Mouse (Mus musculus) layer of hippocampus, adult 2 months (tissue): ENCODE results near the gene Sspo. TPM values are rescaled to one million over a fixed set of nuclear protein-coding genes. Genes with fewer than 3 reads are reported as not detected.

Experiments
- DNase-seq, 2 experiments: peaks; one replicate each; pipeline ENCODE4 v3.0.0; 2022; ENCODE audit warnings: low spot score in 2 of 2
- H3K27ac ChIP-seq: fragments of 200-600 bp; 2 replicates; pipeline ENCODE4 v1.8.1; 2022
- H3K4me3 ChIP-seq: fragments of 200-600 bp; 2 replicates; pipeline ENCODE4 v1.8.1; 2022; ENCODE audit warnings: mild to moderate bottlenecking
- CTCF ChIP-seq: fragments of 200-600 bp; conservative IDR thresholded peaks from 2 replicates; pipeline ENCODE4 v1.8.1; 2022; ENCODE audit warnings: antibody characterized with exemption, mild to moderate bottlenecking, moderate library complexity
- total RNA-seq, 2 experiments: library from RNA; stranded (reverse); gene quantifications; 2 replicates each; pipeline ENCODE4 v1.2.3; 2021

Gene Sspo
- total RNA-seq, 2 experiments from 2014 or later = 0.92 to 1.5 TPM

DNA sequence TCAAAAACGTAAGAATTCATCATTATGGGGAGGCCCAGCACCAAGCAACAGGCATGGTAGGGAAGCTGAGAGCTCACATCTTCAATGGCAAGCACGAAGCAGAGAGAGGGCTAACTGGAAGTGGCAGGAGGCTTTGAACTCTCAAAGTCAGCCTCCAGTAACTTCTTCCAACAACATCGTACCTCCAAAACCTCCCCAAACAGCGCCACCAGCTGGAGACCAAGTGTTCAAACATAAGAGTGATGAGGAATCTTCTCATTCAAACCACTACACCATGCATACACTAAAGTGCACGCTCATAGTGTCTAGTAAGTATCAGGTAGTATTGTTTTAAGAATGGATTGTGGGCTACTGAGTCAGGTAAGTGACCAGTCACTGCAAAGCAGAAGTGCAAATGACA is 24.0 kb upstream of the Sspo start:
- peak; percentile 35 for TF ChIP-seq CTCF
- no peak for DNase-seq
- Histone ChIP-seq H3K27ac (no peak overlapping the region), H3K4me3 (no peak overlapping the region)

DNA sequence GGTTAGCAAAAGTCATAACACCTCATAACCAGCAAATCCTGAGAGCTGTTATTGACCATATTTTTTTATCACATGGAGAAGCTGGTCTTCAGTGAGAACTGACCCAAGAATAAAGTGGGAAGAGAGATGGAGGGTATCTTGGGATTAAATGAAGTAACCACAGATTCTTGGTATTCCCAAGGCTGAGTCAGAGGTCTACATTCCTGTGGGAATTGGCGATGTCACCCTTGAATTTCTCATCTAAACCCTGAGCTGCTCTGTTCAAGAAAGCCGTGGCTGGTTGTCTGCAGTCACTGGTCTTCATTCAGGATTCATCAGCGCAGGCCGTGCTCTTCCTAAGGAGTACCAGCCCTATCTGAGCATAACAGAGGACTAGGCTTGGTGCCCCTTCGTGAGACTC is 21.1 kb upstream of the Sspo start:
- Histone ChIP-seq H3K27ac (no peak overlapping the region), H3K4me3 (no peak overlapping the region)
- no peak for DNase-seq
- no peak for TF ChIP-seq CTCF

DNA sequence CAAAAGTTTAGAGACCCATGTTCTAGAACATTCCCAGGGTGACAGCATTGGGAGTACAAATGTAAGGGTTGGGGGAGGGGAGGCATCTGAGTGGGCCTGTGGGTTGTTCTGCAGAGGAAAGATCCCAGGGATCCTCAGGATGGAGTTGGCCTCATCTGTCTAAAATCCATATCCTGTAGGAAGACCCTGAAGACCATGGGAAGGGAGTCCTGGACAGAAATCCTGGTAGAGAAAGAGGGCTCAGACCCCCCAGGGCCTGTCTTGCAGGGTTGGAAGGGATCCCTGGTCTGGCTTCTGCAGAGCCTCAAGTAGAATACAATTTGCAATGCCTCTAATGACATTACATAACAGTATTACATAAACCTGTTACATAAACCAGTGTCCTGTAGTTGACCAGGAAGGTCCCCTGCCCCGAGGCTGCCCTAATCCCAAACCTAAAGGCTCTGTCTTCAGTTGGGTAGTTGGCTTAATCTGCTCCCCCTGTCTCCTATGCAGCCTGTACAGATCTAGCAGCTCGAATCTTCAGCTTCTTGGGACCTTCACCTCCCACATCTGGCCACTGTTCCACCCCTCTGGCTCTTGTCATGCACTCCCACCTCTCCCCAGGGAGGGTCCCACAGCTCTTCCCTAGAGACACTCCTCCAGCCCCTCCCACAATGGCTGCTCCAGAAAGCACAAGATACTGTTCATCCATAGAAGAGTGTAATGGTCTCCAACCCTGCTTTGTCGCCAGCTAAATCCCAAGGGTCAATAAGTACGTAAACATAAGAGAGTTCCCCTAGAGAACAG is 19.1 kb upstream of the Sspo start:
- no peak for DNase-seq
- H3K4me3 ChIP-seq = no peak overlapping the region
- TF ChIP-seq CTCF = no peak
- no peak overlapping the region for H3K27ac ChIP-seq

DNA sequence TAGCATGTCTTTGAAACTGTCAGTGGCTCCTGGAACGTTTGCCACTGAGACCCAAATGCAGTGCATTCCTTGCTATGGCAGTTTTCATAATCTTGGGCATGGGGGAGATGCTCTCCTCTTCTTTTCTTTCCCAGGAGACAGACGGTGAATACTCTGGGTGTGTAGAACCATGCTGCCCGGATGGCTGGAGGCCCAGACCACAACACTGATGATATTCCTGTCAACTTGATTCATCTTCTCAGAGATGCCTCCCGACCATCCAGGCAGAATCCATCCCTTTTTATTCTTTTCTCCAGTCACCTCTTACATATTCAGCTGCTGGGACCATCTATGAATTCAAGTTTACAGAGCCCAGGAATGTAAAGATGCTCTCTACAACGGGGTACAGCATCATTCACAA is 17.3 kb upstream of the Sspo start:
- TF ChIP-seq CTCF = no peak
- Histone ChIP-seq H3K27ac (no peak overlapping the region), H3K4me3 (no peak overlapping the region)
- DNase-seq = no peak

DNA sequence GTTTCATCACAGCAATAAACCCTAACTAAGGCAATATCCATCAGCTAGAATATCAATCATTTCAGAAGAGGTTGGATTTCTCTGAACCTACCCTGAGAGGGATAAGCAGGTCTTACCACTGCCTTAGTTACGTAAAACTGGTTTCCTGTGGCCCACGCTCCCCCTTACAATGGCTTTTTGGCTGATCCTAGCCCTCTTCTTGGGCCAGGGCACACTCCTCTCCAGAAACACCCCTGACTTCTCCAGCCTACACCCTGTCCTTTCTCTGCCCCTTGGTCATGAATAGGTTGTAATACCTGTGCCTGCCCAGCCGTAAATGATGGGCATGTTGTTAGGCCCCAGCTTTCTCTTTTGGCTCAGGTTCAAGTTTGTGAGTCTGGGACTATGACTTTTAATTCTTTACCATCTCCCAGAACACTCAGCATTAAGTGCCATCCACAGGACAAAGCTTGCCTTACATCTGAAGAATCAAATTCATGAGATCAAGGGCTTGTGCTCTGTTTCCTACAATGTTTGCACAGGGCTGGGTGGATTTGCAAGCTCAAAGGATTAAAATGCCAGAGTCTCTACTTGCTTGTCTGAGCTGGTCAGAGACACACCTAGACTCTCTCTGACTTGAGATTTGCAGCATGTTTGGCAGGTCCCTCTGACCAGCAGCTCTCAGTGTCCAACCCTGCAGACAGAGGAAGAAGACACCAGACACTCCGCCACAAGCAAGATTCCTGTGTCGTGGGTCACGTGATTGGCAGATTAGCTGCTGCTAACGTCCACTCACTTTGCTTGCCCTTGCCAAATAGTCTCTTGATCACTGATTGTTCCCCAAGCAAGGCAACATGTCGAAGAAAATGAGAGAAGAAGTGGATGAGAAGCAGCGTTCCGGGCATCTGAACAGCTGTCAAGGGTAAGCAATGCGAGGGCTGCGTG is 14.9 kb upstream of the Sspo start:
- no peak overlapping the region for H3K4me3 ChIP-seq
- no peak for TF ChIP-seq CTCF
- DNase-seq = no peak
- peak overlapping the region; percentile 47; the same call in 1 of the 2 replicates for H3K27ac ChIP-seq

DNA sequence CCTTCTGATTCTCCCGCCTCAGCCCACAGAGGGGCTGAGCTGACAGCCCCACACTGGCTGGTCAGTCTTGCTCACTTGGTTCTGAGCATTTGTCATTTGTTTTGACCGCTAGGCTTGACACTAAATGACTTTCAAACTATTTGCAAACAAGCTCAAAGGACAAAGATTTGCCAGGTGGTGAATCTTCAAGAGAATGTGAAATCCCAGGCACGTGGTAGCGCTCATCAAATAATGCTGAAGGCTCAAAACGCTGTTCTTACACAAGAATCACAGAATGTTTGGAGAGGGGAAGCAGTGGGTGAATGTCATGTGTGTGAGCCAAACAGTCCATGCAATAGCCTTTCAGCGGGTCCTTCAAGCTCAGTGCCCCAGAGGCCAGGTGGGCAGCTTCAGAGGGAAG is 13.4 kb upstream of the Sspo start:
- no peak for DNase-seq
- Histone ChIP-seq H3K4me3 (no peak overlapping the region), H3K27ac (no peak overlapping the region)
- no peak for TF ChIP-seq CTCF

DNA sequence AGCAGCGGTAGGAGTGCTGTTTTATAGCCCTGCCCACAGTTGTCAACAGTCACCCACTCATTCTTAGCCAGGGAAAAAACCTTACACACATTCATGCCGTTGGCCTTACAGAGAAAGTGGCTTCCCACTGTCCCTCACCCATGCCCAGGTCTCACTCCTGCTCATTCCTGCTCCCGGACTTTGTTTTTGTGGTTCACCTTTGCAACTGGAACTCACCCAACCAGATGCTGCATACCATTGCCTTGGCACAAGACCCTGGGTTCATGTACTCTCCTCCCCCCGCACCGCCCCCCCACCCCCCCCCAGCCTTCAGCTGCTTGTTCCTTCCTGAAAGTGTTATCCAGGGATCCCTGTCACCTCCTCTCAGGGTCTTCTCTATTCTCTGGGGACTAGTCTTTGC is 12.9 kb upstream of the Sspo start:
- no peak for DNase-seq
- Histone ChIP-seq H3K4me3 (no peak overlapping the region), H3K27ac (no peak overlapping the region)
- no peak for TF ChIP-seq CTCF

DNA sequence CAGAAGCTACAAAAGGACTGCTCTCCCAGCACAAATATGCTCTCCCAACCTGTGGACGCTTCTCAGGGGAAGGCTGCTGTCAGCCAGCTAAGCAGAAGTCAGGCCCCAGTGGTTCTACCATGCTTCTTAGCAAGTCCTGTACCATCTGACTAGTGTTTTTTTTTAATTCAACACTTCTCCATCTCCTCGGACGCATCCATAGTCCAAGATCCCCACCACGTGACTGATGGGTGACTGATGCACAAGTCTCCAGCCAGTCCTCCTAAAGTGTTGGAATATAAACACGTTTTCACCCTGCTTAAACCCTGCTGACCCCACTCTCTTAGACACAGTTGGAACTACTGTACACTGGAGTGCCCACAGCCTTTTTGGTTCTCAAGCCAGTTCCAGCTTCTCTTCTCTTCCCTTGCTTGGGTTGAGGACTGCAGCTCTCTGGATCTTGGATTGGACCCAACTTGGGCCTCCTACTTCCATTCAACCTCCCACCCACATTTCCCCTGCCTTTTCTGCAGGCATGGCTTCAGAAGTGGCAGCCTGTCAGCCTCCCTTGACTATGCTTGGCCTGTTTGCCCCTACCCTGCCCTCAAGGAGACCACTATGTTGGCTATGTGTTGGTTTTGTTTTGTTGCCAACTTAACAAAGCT is 12.2 kb upstream of the Sspo start:
- Histone ChIP-seq H3K4me3 (no peak overlapping the region), H3K27ac (no peak overlapping the region)
- no peak for TF ChIP-seq CTCF
- no peak for DNase-seq

DNA sequence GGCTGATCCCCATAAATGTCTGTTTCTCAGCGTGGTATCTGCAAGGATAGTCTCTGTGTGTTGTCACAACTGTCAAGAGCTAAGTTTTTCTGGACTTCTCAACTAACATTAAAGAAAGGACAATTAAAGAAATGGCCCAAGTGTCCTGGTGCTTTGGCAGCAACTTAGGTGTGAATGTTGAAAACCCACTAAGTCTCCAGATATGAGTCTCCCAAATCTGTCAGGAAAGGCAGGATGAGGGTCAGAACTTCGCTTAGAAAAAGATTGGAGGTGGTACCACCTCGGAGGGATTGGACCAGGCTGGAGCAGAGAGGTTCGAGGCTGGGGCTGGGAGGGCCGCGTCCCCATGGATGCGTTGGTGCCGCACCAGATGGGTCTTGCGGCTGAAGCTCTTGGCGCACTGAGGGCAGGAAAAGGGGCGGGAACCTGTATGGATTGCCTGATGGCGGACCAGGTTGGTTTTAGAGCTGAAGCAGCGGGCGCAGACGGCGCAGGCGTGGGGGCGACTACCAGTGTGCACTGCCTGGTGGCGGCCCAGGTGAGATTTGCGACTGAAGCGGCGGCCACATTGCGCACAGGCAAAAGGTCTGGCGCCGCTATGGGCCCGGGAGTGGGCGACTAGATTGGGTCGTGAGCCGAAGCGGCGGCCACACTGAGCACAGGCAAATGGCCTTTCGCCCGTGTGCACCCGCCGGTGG is 10.2 kb upstream of the Sspo start:
- no peak overlapping the region for H3K27ac ChIP-seq
- DNase-seq = no peak
- H3K4me3 ChIP-seq = no peak overlapping the region
- no peak for TF ChIP-seq CTCF

DNA sequence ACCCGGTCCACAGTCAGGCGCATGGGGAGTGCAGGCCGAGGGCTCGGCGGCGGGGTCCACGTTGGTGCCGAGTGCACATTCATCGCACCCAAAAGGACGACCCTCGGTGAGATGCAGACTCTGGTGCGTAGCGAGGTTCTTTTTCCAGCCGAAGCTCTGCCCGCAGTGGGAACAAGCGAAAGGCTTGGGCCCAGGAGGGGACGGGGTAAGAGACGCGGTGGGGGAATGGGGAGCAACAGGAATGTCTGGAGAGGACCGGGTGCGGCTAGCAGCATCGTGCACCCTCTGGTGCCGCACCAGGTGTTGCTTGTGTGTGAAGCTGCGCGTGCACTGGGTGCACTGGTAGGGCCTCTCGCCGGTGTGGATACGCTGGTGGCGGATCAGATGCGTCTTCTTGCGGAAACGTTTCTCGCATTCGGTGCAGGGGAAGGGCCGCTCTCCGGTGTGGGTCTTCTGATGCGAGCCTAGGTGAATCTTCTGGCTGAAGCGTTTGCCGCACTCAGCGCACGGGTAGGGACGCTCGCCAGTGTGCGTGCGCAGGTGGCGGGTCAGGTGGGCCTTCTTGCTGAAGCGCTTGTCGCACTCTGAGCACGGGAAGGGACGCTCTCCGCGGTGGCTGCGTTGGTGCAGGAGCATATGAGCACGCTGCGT is 9.4 kb upstream of the Sspo start:
- Histone ChIP-seq H3K4me3 (no peak overlapping the region), H3K27ac (no peak overlapping the region)
- no peak for TF ChIP-seq CTCF
- no peak for DNase-seq

DNA sequence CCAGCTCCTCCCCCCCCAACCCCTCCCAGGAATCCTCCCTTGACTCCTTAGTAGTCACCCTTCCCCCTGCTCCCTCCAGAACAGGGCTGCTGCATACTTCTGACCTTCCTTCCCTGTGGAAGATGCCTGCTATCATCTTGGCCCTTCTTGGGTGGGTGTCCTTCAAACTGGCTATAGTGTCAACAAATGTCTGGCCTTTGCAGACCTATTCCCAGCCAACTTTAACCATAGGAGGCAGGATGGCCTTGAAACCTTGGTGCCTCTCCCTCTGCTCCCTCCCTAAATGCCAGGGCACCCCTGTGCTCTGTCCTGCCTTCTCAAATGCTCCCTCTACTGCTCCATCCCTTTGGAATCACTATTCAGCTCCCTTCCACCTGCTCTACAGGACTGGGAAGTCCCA is 8.4 kb upstream of the Sspo start:
- TF ChIP-seq CTCF = no peak
- DNase-seq = no peak
- H3K27ac ChIP-seq = no peak overlapping the region
- H3K4me3 ChIP-seq = no peak overlapping the region
